ENCODE assay signal across 8 mouse cellular contexts in genomic region chr11:74833536-74834358, GRCm38 (mm10). TPM values are rescaled to one million over a fixed set of nuclear protein-coding genes. Genes with fewer than 3 reads are reported as not detected.
A peak's percentile ranks its signal among the peaks of the same experiment; 100 is the strongest.
DNase-seq lines count a peak whose midpoint lies in the region; ATAC-seq and TF ChIP-seq lines count a peak whose summit lies in the region.

No protein-coding gene starts in this region.

- peaks cover 9% of the 10 kb centered on the region; the same call in 1 of the 2 replicates for H3K36me3 ChIP-seq in heart, embryonic 13.5 days
- peaks cover 5% of the 10 kb centered on the region; the same call in 1 of the 2 replicates for H3K36me3 ChIP-seq in hindbrain, embryonic 12.5 days
- peaks cover 5% of the 10 kb centered on the region; the same call in 1 of the 2 replicates for H3K36me3 ChIP-seq in liver, postnatal 0 days (replicated peaks; ENCODE audit: insufficient read depth, low read length)

- H3K4me2 ChIP-seq in heart, embryonic 13.5 days = peak overlapping the region; percentile 99
- H3K4me2 ChIP-seq in hindbrain, embryonic 12.5 days (replicated peaks) = peak overlapping the region; percentile 81
- H3K4me2 ChIP-seq in liver, postnatal 0 days (ENCODE audit: low read depth, low read length) = peak overlapping the region; percentile 89

- peaks cover 64% of the 10 kb centered on the region for H3K4me1 ChIP-seq in heart, embryonic 13.5 days
- H3K4me1 ChIP-seq in hindbrain, embryonic 12.5 days = peaks cover 64% of the 10 kb centered on the region
- H3K4me1 ChIP-seq in liver, postnatal 0 days (ENCODE audit: insufficient read depth) = peaks cover 51% of the 10 kb centered on the region

- DNase-seq in heart, adult 9 months (ENCODE audit: low spot score in 2 of 2) = no peak
- peak; percentile 77 for DNase-seq in adrenal gland, postnatal 10 days
- DNase-seq in liver, postnatal 0 days = peak; percentile 21
- DNase-seq in thymus, postnatal 25 days = no peak
- DNase-seq in thymus, postnatal 0 days (ENCODE audit: low spot score) = no peak

- 69% methylated on average over 8 of the region's 8 CpGs for WGBS in heart, embryonic 13.5 days
- WGBS in hindbrain, embryonic 12.5 days = 80% methylated on average over 8 of the region's 8 CpGs
- WGBS in liver, postnatal 0 days (ENCODE audit: insufficient replicate concordance) = 66% methylated on average over 8 of the region's 8 CpGs

- no peak for TF ChIP-seq CTCF in liver, postnatal 0 days (IDR thresholded peaks at IDR 0.05; ENCODE audit: low read depth)

- no peaks in the 10 kb centered on the region for H3K27me3 ChIP-seq in heart, embryonic 13.5 days (replicated peaks)
- H3K27me3 ChIP-seq in hindbrain, embryonic 12.5 days = no peaks in the 10 kb centered on the region
- H3K27me3 ChIP-seq in liver, postnatal 0 days (ENCODE audit: insufficient read depth, low read length) = no peaks in the 10 kb centered on the region

- no peak for ATAC-seq in heart, embryonic 13.5 days (ENCODE audit: extremely low read depth, insufficient number of reproducible peaks, low FRiP score, low TSS enrichment)
- no peak for ATAC-seq in hindbrain, embryonic 12.5 days (ENCODE audit: low FRiP score)
- no peak for ATAC-seq in liver, postnatal 0 days
- ATAC-seq in megakaryocyte progenitor cell, adult 5-6 weeks (replicated peaks; ENCODE audit: poor library complexity) = no peak

- no peaks in the 10 kb centered on the region for H3K9me3 ChIP-seq in heart, embryonic 13.5 days
- no peaks in the 10 kb centered on the region for H3K9me3 ChIP-seq in hindbrain, embryonic 12.5 days (replicated peaks)
- no peaks in the 10 kb centered on the region for H3K9me3 ChIP-seq in liver, postnatal 0 days (ENCODE audit: low read length)

- peak overlapping the region; percentile 95 for H3K4me3 ChIP-seq in heart, embryonic 13.5 days
- H3K4me3 ChIP-seq in hindbrain, embryonic 12.5 days = peak overlapping the region; percentile 95; the same call in 1 of the 2 replicates
- no peak overlapping the region for H3K4me3 ChIP-seq in liver, postnatal 0 days (ENCODE audit: low read depth, low read length)

- H3K27ac ChIP-seq in heart, embryonic 13.5 days (replicated peaks) = peak overlapping the region; percentile 100
- no peak overlapping the region for H3K27ac ChIP-seq in hindbrain, embryonic 12.5 days
- H3K27ac ChIP-seq in liver, postnatal 0 days (ENCODE audit: low read depth) = peak overlapping the region; percentile 98; the same call in 1 of the 2 replicates

- peak overlapping the region; percentile 87 for H3K9ac ChIP-seq in heart, embryonic 13.5 days
- peak overlapping the region; percentile 69; the same call in 1 of the 2 replicates for H3K9ac ChIP-seq in hindbrain, embryonic 12.5 days
- 0 out of 2 replicates have a peak overlapping the region, but pooled peaks have one; percentile 9 for H3K9ac ChIP-seq in liver, postnatal 0 days (replicated peaks)

- TF ChIP-seq EP300 in liver, postnatal 0 days (IDR thresholded peaks at IDR 0.05; ENCODE audit: low read depth) = no peak

RNA-seq across cellular contexts. Expression of gene Mnt, which starts 3.0 kb away (rescaled TPM):
- 3.3 and 3.5 TPM in 2 replicates for polyA plus RNA-seq in heart, embryonic 13.5 days (2015; fragmentation: Nextera tagmentation; extraction: Ambion mirVana)
- total RNA-seq in adrenal gland, postnatal 10 days (2021) = 10 to 100 TPM; 19.1 to 20.6 TPM
- polyA plus RNA-seq in hindbrain, embryonic 12.5 days (2016; fragmentation: Nextera tagmentation; extraction: Ambion mirVana) = 8.3 and 8.4 TPM in 2 replicates
- 1.3 and 1.4 TPM in 2 replicates for polyA plus RNA-seq in liver, postnatal 0 days (2015; fragmentation: Nextera tagmentation; extraction: Ambion mirVana)
- total RNA-seq in megakaryocyte progenitor cell, adult 5-6 weeks (2015) = 13.1 and 15.0 TPM in 2 replicates
- 2.7 and 3.2 TPM in 2 replicates for total RNA-seq in megakaryocyte progenitor cell, adult 5-6 weeks (2017)
- polyA plus RNA-seq in thymus, postnatal 0 days (2015; fragmentation: Nextera tagmentation; extraction: Ambion mirVana) = 4.9 and 5.8 TPM in 2 replicates

Comparison
In these comparisons a context has a peak if more than half of its experiments do, and no peak if none do; other contexts are left out.
1. H3K9ac ChIP-seq: peak in every context shown above with its lines; median percentile 87 in heart, embryonic 13.5 days; 69 in hindbrain, embryonic 12.5 days; 9 in liver, postnatal 0 days.
2. DNase-seq: peak in adrenal gland, postnatal 10 days (single experiment) and liver, postnatal 0 days (single experiment); none in heart, adult 9 months (0 of 2), thymus, postnatal 25 days (single experiment) and thymus, postnatal 0 days (single experiment).
3. Peak in every context shown above with its lines, with median percentiles within 50 percentile points of each other: H3K4me2 ChIP-seq.